Mouse (Mus musculus) heart, adult 2 months (tissue): ENCODE results near the gene Atp5g1.
"Not testable (repeated sequence)": the region's sequence is repeated elsewhere in the genome, so short reads cannot be mapped to it uniquely, and the experiment has no call there.

Experiments
- CTCF ChIP-seq: fragments of 200-600 bp; IDR thresholded peaks from 2 replicates; pipeline ENCODE4 v1.8.1; 2022; ENCODE audit warnings: antibody characterized with exemption, mild to moderate bottlenecking, moderate library complexity
- POLR2A ChIP-seq: fragments of 200-500 bp; IDR thresholded peaks from 2 replicates; pipeline ENCODE4 v1.6.1; 2011; ENCODE audit warnings: mild to moderate bottlenecking, low read depth, low read length, control low read depth; ENCODE audit not compliant: insufficient read depth

DNA sequence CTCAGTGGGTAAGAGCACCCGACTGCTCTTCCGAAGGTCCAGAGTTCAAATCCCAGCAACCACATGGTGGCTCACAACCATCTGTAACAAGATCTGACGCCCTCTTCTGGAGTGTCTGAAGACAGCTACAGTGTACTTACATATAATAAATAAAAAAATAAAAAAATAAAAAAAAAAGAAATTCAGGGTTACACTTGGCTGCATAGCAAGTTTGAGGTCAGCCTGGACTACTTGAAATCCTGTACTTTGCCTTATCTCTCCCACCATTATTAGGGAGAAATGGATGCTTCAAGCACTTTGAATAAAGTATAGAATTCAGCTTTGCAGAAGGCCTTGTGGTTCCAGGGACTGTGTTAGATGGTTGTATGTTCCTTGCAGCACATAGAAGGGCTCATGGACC, 41.5 kb upstream of the Atp5g1 start:
- TF ChIP-seq CTCF, POLR2A: not testable (repeated sequence)
